Mouse (Mus musculus) lung, embryonic 14.5 days (tissue): ENCODE results near the gene Slc25a19. TPM values are rescaled to one million over a fixed set of nuclear protein-coding genes. Genes with fewer than 3 reads are reported as not detected.

Experiments
- ATAC-seq: fragments of 200-750 bp; cut with Nextera tagmentation; 2 replicates; pipeline ENCODE4 v1.8.0; 2017; ENCODE audit warnings: mild to moderate bottlenecking, moderate TSS enrichment, moderate library complexity; ENCODE audit not compliant: insufficient read depth
- DNase-seq: peaks from one replicate; pipeline ENCODE4 v3.0.0-alpha.2; 2015
- H3K27ac ChIP-seq: fragments of 300-500 bp; sonication (generic); 2 replicates; pipeline ENCODE4 v1.5.1; 2014; ENCODE audit warnings: low read depth, mild to moderate bottlenecking, moderate library complexity
- H3K27me3 ChIP-seq: fragments of 300-500 bp; sonication (generic); 2 replicates; pipeline ENCODE4 v1.6.1; 2014; ENCODE audit warnings: low read length, control low read depth; ENCODE audit not compliant: insufficient read depth
- H3K36me3 ChIP-seq: fragments of 300-500 bp; sonication (generic); 2 replicates; pipeline ENCODE4 v1.6.1; 2014; ENCODE audit warnings: control low read depth; ENCODE audit not compliant: insufficient read depth
- H3K4me1 ChIP-seq: fragments of 300-500 bp; sonication (generic); 2 replicates; pipeline ENCODE4 v1.6.1; 2014; ENCODE audit warnings: antibody characterized with exemption, control low read depth; ENCODE audit not compliant: insufficient read depth
- H3K4me2 ChIP-seq: fragments of 300-500 bp; sonication (generic); 2 replicates; pipeline ENCODE4 v1.6.1; 2014; ENCODE audit warnings: mild to moderate bottlenecking
- H3K4me3 ChIP-seq: fragments of 300-500 bp; sonication (generic); 2 replicates; pipeline ENCODE4 v1.5.1; 2014; ENCODE audit warnings: low read depth, low read length
- H3K9ac ChIP-seq: fragments of 300-500 bp; sonication (generic); 2 replicates; pipeline ENCODE4 v1.6.1; 2014
- H3K9me3 ChIP-seq: fragments of 300-500 bp; sonication (generic); 2 replicates; pipeline ENCODE4 v1.6.1; 2016; ENCODE audit warnings: low read depth, low read length, control low read depth
- CTCF ChIP-seq: IDR thresholded peaks from 2 replicates; pipeline ENCODE4 v1.5.1; 2016; ENCODE audit warnings: antibody characterized with exemption, low read depth
- WGBS: fragments of 180-500 bp; shearing (Covaris S2); extraction: QIAGEN DNeasy Blood & Tissue Kit; methylation state at CpG from one replicate; pipeline ENCODE4 v1.1.7; 2014; 5-methylcytosine and 5-hydroxymethylcytosine counted together
- polyA plus RNA-seq: library from polyadenylated mRNA; unstranded; fragments of >200 nt; fragmentation: Nextera tagmentation; extraction: Ambion mirVana; gene quantifications from 2 replicates; pipeline ENCODE4 v1.2.1, GENCODE M21; 2014

Slc25a19 gene
- polyA plus RNA-seq, 1 experiment from 2014 or later = 18.5 TPM

DNA sequence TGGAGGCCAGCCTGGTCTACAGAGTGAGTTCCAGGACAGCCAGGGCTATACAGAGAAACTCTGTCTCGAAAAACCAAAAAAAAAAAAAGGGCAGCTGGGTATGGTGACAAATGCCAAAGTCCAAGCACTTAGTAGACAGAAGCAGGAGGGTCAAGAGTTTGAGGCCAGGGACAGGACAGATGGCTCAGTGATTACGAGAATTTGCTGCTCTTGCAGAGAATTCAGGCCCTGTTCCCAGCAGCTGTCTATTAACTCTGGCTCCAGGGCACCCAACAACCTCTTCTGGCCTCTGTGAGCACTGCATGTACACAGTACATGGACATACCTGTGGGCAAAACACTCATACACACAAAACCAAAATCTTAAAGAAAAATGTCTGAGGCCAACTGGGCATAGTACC lies 10.1 kb downstream of the Slc25a19 start:
- Histone ChIP-seq H3K4me1 (peaks cover 2% of the 10 kb centered on the region; the same call in 1 of the 2 replicates), H3K4me2 (no peak overlapping the region), H3K36me3 (peaks cover 35% of the 10 kb centered on the region), H3K4me3 (no peak overlapping the region), H3K27ac (no peak overlapping the region), H3K27me3 (no peaks in the 10 kb centered on the region), H3K9ac (no peak overlapping the region), H3K9me3 (no peaks in the 10 kb centered on the region)
- DNase-seq (no peak), ATAC-seq (no peak)
- TF ChIP-seq CTCF = no peak
- WGBS = 78% methylated on average over 2 of the region's 2 CpGs

DNA sequence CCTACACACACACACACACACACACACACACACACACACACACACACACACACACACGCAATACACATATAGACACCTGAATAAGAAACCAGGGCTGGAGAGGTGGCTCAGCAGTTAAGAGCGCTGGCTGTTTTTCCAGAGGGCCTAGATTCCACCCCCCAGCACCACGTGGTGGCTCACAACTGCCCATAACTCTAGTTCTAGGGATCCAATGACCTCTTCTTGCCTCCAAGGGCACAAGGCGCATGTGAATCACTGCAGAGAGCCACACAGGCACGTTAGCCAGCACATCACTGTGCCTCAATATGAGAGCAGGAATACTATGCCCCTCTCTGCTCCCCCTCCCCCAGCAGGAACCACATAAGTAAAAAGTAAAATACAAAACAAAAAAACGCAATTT lies 11.2 kb downstream of the Slc25a19 start:
- no peaks in the 10 kb centered on the region for H3K9me3 ChIP-seq
- DNase-seq = no peak
- H3K4me1 ChIP-seq = peaks cover 6% of the 10 kb centered on the region
- H3K4me3 ChIP-seq = no peak overlapping the region
- H3K9ac ChIP-seq = no peak overlapping the region; the same call in 1 of the 2 replicates
- ATAC-seq = no peak
- peaks cover 26% of the 10 kb centered on the region for H3K36me3 ChIP-seq
- WGBS = 79% methylated on average over 6 of the region's 6 CpGs
- no peak overlapping the region for H3K4me2 ChIP-seq
- no peaks in the 10 kb centered on the region for H3K27me3 ChIP-seq
- TF ChIP-seq CTCF = no peak
- no peak overlapping the region for H3K27ac ChIP-seq

DNA sequence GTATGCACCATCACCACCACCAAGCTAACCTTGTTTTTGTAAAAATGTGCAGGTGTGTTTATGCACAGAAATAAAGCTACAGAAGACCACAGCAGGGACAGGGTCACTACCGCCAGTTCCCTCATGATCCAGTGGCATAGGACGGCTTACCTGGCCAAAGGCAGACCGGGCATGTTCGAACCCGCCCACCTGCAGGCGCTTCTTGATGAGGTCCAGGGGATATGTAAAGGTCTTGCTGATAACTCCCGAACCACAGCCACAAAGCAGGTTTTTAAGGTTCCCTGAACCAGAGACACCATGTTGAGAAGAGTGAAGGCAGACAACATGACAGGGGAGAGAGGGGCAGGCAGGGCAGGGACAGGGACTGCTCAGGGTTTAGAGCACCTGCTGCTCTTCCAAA lies 11.7 kb downstream of the Slc25a19 start:
- no peak for DNase-seq
- 87% methylated on average over 7 of the region's 7 CpGs for WGBS
- no peak for TF ChIP-seq CTCF
- no peak for ATAC-seq
- no peaks in the 10 kb centered on the region for H3K27me3 ChIP-seq
- no peak overlapping the region for H3K4me2 ChIP-seq
- H3K27ac ChIP-seq = no peak overlapping the region
- H3K4me3 ChIP-seq = no peak overlapping the region
- peaks cover 23% of the 10 kb centered on the region for H3K36me3 ChIP-seq
- peaks cover 8% of the 10 kb centered on the region for H3K4me1 ChIP-seq
- H3K9ac ChIP-seq = no peak overlapping the region
- no peaks in the 10 kb centered on the region for H3K9me3 ChIP-seq

DNA sequence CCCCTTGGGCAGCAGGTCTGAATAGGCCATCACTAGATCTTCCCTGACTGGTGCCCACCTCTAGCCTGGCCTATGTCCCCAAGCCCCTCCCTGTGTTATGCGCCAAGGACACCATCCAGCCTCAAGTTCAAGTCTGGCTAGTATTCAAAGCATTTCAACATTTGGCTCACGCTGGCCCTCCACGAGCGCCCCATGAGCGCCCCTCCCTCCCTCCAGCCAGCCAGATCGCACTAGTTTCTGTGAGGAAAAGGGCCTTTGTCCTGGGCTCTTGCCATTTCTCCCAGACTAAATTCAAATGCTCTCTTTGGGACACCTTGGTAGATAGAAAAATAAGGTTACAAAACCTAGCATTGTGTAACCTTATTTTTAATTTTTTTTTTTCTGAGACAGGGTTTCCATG lies 12.2 kb downstream of the Slc25a19 start:
- H3K9me3 ChIP-seq = no peaks in the 10 kb centered on the region
- H3K9ac ChIP-seq = no peak overlapping the region
- no peaks in the 10 kb centered on the region for H3K27me3 ChIP-seq
- no peak overlapping the region for H3K27ac ChIP-seq
- H3K36me3 ChIP-seq = peaks cover 22% of the 10 kb centered on the region
- 85% methylated on average over 6 of the region's 6 CpGs for whole genome bisulfite sequencing
- no peak overlapping the region for H3K4me3 ChIP-seq
- peaks cover 8% of the 10 kb centered on the region for H3K4me1 ChIP-seq
- no peak for TF ChIP-seq CTCF
- no peak for DNase-seq
- ATAC-seq = no peak
- no peak overlapping the region for H3K4me2 ChIP-seq

DNA sequence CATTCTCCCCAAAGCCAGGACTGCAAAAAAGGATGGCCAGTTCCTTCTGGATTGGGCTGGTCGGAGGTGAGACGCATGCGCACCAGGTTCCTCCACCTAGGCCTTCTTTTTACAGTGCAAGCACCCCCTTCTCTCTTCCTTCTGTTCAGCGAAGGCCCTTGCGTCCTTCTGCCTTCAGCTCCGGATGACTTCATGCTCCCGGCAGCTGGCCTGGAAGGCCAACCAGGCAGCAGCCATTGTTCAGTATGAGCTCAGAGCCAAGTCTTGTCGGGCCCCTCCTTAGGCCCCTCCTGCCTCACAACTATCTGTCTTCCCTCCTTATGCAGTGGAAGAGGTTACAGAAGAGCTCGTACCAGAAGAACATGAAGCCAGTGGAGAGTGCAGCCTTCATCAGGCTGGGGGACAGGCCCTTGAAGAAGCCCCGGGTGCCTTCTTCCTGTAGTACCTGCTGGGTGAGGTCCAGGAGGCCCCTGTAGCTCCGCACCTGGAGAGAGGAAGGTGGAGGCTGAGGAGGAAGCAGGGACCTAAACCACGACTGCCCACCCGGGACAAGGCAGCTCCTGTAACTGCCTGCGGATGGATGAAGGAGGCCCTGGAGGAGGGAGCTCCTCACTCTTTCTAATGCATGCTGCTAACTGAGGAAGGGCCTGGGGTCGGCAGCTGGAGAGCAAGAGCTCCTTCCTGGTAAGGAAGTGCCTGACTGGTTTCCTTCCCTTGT lies 12.8 kb downstream of the Slc25a19 start:
- Histone ChIP-seq H3K27me3 (no peaks in the 10 kb centered on the region), H3K9ac (no peak overlapping the region), H3K4me1 (peaks cover 8% of the 10 kb centered on the region), H3K4me2 (no peak overlapping the region), H3K27ac (peak overlapping the region; percentile 24; the same call in 1 of the 2 replicates), H3K36me3 (peaks cover 16% of the 10 kb centered on the region), H3K4me3 (no peak overlapping the region), H3K9me3 (no peaks in the 10 kb centered on the region)
- ATAC-seq (no peak), DNase-seq (no peak)
- 74% methylated on average over 15 of the region's 15 CpGs for WGBS
- TF ChIP-seq CTCF = no peak

DNA sequence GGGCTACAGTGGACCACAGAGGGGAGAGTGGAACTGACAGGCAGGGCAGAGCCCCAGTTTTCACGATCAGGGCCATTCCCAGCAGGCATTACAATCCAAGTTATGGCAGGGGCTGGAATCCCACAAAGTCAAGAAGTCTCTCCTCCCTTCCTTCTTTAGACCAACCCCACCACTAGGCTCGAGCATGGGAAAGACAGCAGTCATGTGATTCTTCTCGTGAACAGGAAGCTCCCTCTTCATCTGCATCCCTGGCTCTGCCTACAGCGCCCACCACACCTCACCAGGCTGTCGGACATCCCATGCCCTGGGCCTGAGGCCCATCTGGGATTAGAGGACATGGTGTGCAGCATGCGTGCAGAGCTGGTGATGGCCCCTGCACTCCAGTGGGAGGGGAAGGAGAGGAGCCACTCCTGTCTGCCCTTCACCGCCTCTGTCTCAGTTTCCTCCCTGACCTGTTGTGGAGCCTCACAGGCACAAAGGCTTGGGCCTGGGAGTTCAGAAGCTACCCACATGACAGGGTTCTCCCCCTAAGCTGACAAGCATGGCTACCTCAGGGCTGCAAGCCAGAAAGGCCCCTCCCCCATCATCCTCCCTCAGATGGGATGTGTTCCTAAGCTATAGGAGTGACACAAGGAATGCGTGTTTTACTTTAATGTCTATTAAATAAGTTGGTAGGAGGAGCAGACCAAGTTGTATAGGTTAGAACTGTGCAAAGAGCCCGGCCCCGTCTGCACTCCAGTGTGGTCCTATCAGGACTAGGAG lies 13.6 kb downstream of the Slc25a19 start:
- Histone ChIP-seq H3K4me1 (peaks cover 8% of the 10 kb centered on the region), H3K36me3 (peaks cover 10% of the 10 kb centered on the region; the same call in 1 of the 2 replicates), H3K9me3 (no peaks in the 10 kb centered on the region), H3K4me3 (no peak overlapping the region), H3K4me2 (no peak overlapping the region), H3K9ac (no peak overlapping the region), H3K27ac (no peak overlapping the region), H3K27me3 (no peaks in the 10 kb centered on the region)
- DNase-seq = no peak
- 83% methylated on average over 10 of the region's 10 CpGs for WGBS
- ATAC-seq = no peak
- TF ChIP-seq CTCF = no peak
